12 mouse cellular contexts compared by ENCODE assay signal in genomic region chr2:137079721-137080320, GRCm38 (mm10). TPM values are rescaled to one million over a fixed set of nuclear protein-coding genes. Genes with fewer than 3 reads are reported as not detected.
DNase-seq lines count a peak whose midpoint lies in the region; ATAC-seq and TF ChIP-seq lines count a peak whose summit lies in the region.
"Had no signal": no experiment of that assay in that cellular context is flagged by ENCODE, and none has a peak within 500 bp of the region (broad histone marks: within the 10 kb centered on the region; RNA-seq: fewer than 3 reads in every experiment).

No protein-coding gene starts in this region.

- H3K9me3 ChIP-seq in embryonic facial prominence, embryonic 13.5 days: no peaks in the 10 kb centered on the region
- H3K9me3 ChIP-seq in embryonic facial prominence, embryonic 10.5 days: no peaks in the 10 kb centered on the region
- H3K9me3 ChIP-seq in hindbrain, embryonic 13.5 days: no peaks in the 10 kb centered on the region
- H3K9me3 ChIP-seq in hindbrain, embryonic 16.5 days (ENCODE audit: control insufficient read depth, low read length): no peaks in the 10 kb centered on the region
- no peaks in the 10 kb centered on the region for H3K9me3 ChIP-seq in intestine, embryonic 16.5 days (ENCODE audit: control insufficient read depth, low read length)
- H3K9me3 ChIP-seq in lung, postnatal 0 days (ENCODE audit: low read length): no peaks in the 10 kb centered on the region

- H3K36me3 ChIP-seq in embryonic facial prominence, embryonic 13.5 days: peaks cover 23% of the 10 kb centered on the region
- H3K36me3 ChIP-seq in embryonic facial prominence, embryonic 10.5 days (replicated peaks): peaks cover 31% of the 10 kb centered on the region
- peaks cover 23% of the 10 kb centered on the region for H3K36me3 ChIP-seq in hindbrain, embryonic 13.5 days
- H3K36me3 ChIP-seq in hindbrain, embryonic 16.5 days (ENCODE audit: control insufficient read depth, insufficient read depth, low read length): 0 out of 2 replicates have a peak, but pooled peaks cover 4% of the 10 kb centered on the region
- peaks cover 6% of the 10 kb centered on the region for H3K36me3 ChIP-seq in intestine, embryonic 16.5 days (ENCODE audit: control insufficient read depth, insufficient read depth, low read length)
- no peaks in the 10 kb centered on the region for H3K36me3 ChIP-seq in lung, postnatal 0 days (ENCODE audit: insufficient read depth, low read length)

- 21% methylated on average over 10 of the region's 10 CpGs for WGBS in embryonic facial prominence, embryonic 13.5 days
- WGBS in embryonic facial prominence, embryonic 10.5 days: 26% methylated on average over 10 of the region's 10 CpGs
- WGBS in hindbrain, embryonic 13.5 days: 27% methylated on average over 10 of the region's 10 CpGs
- 24% methylated on average over 10 of the region's 10 CpGs for WGBS in hindbrain, embryonic 16.5 days
- 30% methylated on average over 10 of the region's 10 CpGs for WGBS in intestine, embryonic 16.5 days
- 18% methylated on average over 10 of the region's 10 CpGs for WGBS in lung, postnatal 0 days

- H3K9ac ChIP-seq in embryonic facial prominence, embryonic 13.5 days: no peak overlapping the region
- no peak overlapping the region for H3K9ac ChIP-seq in hindbrain, embryonic 13.5 days
- H3K9ac ChIP-seq in hindbrain, embryonic 16.5 days (ENCODE audit: low read depth, low read length): no peak overlapping the region
- H3K9ac ChIP-seq in intestine, embryonic 16.5 days (ENCODE audit: low read depth, low read length): no peak overlapping the region
- no peak overlapping the region for H3K9ac ChIP-seq in lung, postnatal 0 days (replicated peaks; ENCODE audit: low read depth)
- H3K9ac ChIP-seq: liver, embryonic 14.5 days had no signal

- H3K4me1 ChIP-seq in embryonic facial prominence, embryonic 13.5 days: peaks cover 30% of the 10 kb centered on the region
- H3K4me1 ChIP-seq in embryonic facial prominence, embryonic 10.5 days: peaks cover 38% of the 10 kb centered on the region
- peaks cover 27% of the 10 kb centered on the region for H3K4me1 ChIP-seq in hindbrain, embryonic 13.5 days (replicated peaks)
- H3K4me1 ChIP-seq in hindbrain, embryonic 16.5 days (ENCODE audit: control insufficient read depth, insufficient read depth, low read depth, low read length): peaks cover 3% of the 10 kb centered on the region
- peaks cover 10% of the 10 kb centered on the region; the same call in 1 of the 2 replicates for H3K4me1 ChIP-seq in intestine, embryonic 16.5 days (ENCODE audit: control insufficient read depth, insufficient read depth, low read length)
- H3K4me1 ChIP-seq in lung, postnatal 0 days (ENCODE audit: insufficient read depth, low read depth, low read length): peaks cover 11% of the 10 kb centered on the region; the same call in 1 of the 2 replicates

- no peaks in the 10 kb centered on the region for H3K27me3 ChIP-seq in embryonic facial prominence, embryonic 13.5 days
- peaks cover 4% of the 10 kb centered on the region; the same call in 1 of the 2 replicates for H3K27me3 ChIP-seq in embryonic facial prominence, embryonic 10.5 days (replicated peaks; ENCODE audit: low read depth, poor library complexity, severe bottlenecking)
- H3K27me3 ChIP-seq in hindbrain, embryonic 13.5 days: no peaks in the 10 kb centered on the region
- H3K27me3 ChIP-seq in hindbrain, embryonic 16.5 days (replicated peaks; ENCODE audit: control insufficient read depth, insufficient read depth, low read length): no peaks in the 10 kb centered on the region
- no peaks in the 10 kb centered on the region for H3K27me3 ChIP-seq in intestine, embryonic 16.5 days (replicated peaks; ENCODE audit: control insufficient read depth, insufficient read depth, low read length)
- no peaks in the 10 kb centered on the region for H3K27me3 ChIP-seq in lung, postnatal 0 days (replicated peaks; ENCODE audit: insufficient read depth, low read length)

- no peak overlapping the region for H3K4me3 ChIP-seq in embryonic facial prominence, embryonic 13.5 days
- no peak overlapping the region for H3K4me3 ChIP-seq in embryonic facial prominence, embryonic 10.5 days
- no peak overlapping the region for H3K4me3 ChIP-seq in hindbrain, embryonic 13.5 days
- no peak overlapping the region for H3K4me3 ChIP-seq in hindbrain, embryonic 16.5 days (ENCODE audit: low read length)
- no peak overlapping the region for H3K4me3 ChIP-seq in intestine, embryonic 16.5 days (ENCODE audit: low read length)
- H3K4me3 ChIP-seq in lung, postnatal 0 days (ENCODE audit: low read depth, low read length): no peak overlapping the region

- H3K4me2 ChIP-seq in embryonic facial prominence, embryonic 13.5 days: no peak overlapping the region
- no peak overlapping the region for H3K4me2 ChIP-seq in hindbrain, embryonic 13.5 days
- H3K4me2 ChIP-seq in hindbrain, embryonic 16.5 days (ENCODE audit: low read length): no peak overlapping the region
- no peak overlapping the region for H3K4me2 ChIP-seq in intestine, embryonic 16.5 days (ENCODE audit: low read depth, low read length)
- no peak overlapping the region for H3K4me2 ChIP-seq in lung, postnatal 0 days (replicated peaks; ENCODE audit: low read depth, low read length)

- DNase-seq in embryonic facial prominence, embryonic 10.5 days (ENCODE audit: low spot score): no peak
- peak; percentile 55 for DNase-seq in kidney, postnatal 36 days
- no peak for DNase-seq in spleen, postnatal 10 days (ENCODE audit: low spot score in 2 of 2)
- no peak for DNase-seq in lung, postnatal 0 days (ENCODE audit: low spot score)
- DNase-seq: cerebellum, postnatal 36 days; gastrocnemius, postnatal 10 days; right cerebral cortex, adult 18-20 months had no signal

- TF ChIP-seq EP300 in lung, postnatal 0 days (IDR thresholded peaks at IDR 0.05): no peak

- H3K27ac ChIP-seq in embryonic facial prominence, embryonic 13.5 days: peak overlapping the region; percentile 22; the same call in 1 of the 2 replicates
- no peak overlapping the region; the same call in 1 of the 2 replicates for H3K27ac ChIP-seq in embryonic facial prominence, embryonic 10.5 days (replicated peaks)
- H3K27ac ChIP-seq in hindbrain, embryonic 13.5 days: 0 out of 2 replicates have a peak overlapping the region, but pooled peaks have one; percentile 35
- no peak overlapping the region for H3K27ac ChIP-seq in hindbrain, embryonic 16.5 days (ENCODE audit: low read depth, low read length)
- no peak overlapping the region for H3K27ac ChIP-seq in intestine, embryonic 16.5 days (ENCODE audit: low read length)
- H3K27ac ChIP-seq in lung, postnatal 0 days (ENCODE audit: low read length): no peak overlapping the region
- H3K27ac ChIP-seq: liver, embryonic 14.5 days had no signal

- no peak for TF ChIP-seq CTCF in lung, postnatal 0 days (IDR thresholded peaks at IDR 0.05)

- ATAC-seq in embryonic facial prominence, embryonic 13.5 days (ENCODE audit: insufficient number of reproducible peaks, insufficient read depth, low FRiP score, low TSS enrichment, low read depth): 0 out of 2 replicates have a peak, but pooled peaks have one; percentile 54
- ATAC-seq in hindbrain, embryonic 13.5 days (ENCODE audit: low FRiP score): no peak
- no peak for ATAC-seq in hindbrain, embryonic 16.5 days
- ATAC-seq in intestine, embryonic 16.5 days: peak; percentile 33; the same call in 1 of the 2 replicates
- ATAC-seq in lung, postnatal 0 days: no peak

RNA-seq across cellular contexts. Expression of gene Jag1, which starts 36.6 kb away (rescaled TPM):
- polyA plus RNA-seq in embryonic facial prominence, embryonic 13.5 days (2015; fragmentation: Nextera tagmentation; extraction: Ambion mirVana): 27.8 and 32.5 TPM in 2 replicates
- 18.4 and 22.2 TPM in 2 replicates for polyA plus RNA-seq in embryonic facial prominence, embryonic 10.5 days (2016; fragmentation: Nextera tagmentation; extraction: Ambion mirVana)
- 16.3 and 17.7 TPM in 2 replicates for polyA plus RNA-seq in hindbrain, embryonic 13.5 days (2015; fragmentation: Nextera tagmentation; extraction: Ambion mirVana)
- polyA plus RNA-seq in hindbrain, embryonic 16.5 days (2015; fragmentation: Nextera tagmentation; extraction: Ambion mirVana): 5.1 and 9.2 TPM in 2 replicates
- 5.1 and 8.9 TPM in 2 replicates for polyA plus RNA-seq in intestine, embryonic 16.5 days (2015; fragmentation: Nextera tagmentation; extraction: Ambion mirVana)
- 14.8 and 15.4 TPM in 2 replicates for polyA plus RNA-seq in lung, postnatal 0 days (2015; fragmentation: Nextera tagmentation; extraction: Ambion mirVana)

Comparison
In these comparisons a context has a peak if more than half of its experiments do, and no peak if none do; other contexts are left out.
1. H3K27ac ChIP-seq: peak in embryonic facial prominence, embryonic 13.5 days (single experiment) and hindbrain, embryonic 13.5 days (single experiment); none in embryonic facial prominence, embryonic 10.5 days (single experiment), hindbrain, embryonic 16.5 days (single experiment), intestine, embryonic 16.5 days (single experiment) and lung, postnatal 0 days (single experiment).
2. ATAC-seq: peak in embryonic facial prominence, embryonic 13.5 days (single experiment) and intestine, embryonic 16.5 days (single experiment); none in hindbrain, embryonic 13.5 days (single experiment), hindbrain, embryonic 16.5 days (single experiment) and lung, postnatal 0 days (single experiment).
3. DNase-seq: peak in kidney, postnatal 36 days (2 of 2); none in embryonic facial prominence, embryonic 10.5 days (single experiment), spleen, postnatal 10 days (0 of 2) and lung, postnatal 0 days (single experiment).